ENCODE assay signal across 28 mouse cellular contexts in genomic region chrX:137167658-137168057, GRCm38 (mm10). TPM values are rescaled to one million over a fixed set of nuclear protein-coding genes. Genes with fewer than 3 reads are reported as not detected.
DNase-seq lines count a peak whose midpoint lies in the region; TF ChIP-seq lines count a peak whose summit lies in the region.
"Had no signal": no experiment of that assay in that cellular context is flagged by ENCODE, and none has a peak within 500 bp of the region (broad histone marks: within the 10 kb centered on the region; RNA-seq: fewer than 3 reads in every experiment).

No protein-coding gene starts in this region.

- DNase-seq in 3134 (ENCODE audit: extremely low read depth, insufficient read length, low spot score) (peak; percentile 36), 416B (ENCODE audit: low read depth) (peak; percentile 83), MEL (ENCODE audit: low read depth, low spot score) (peak; percentile 40)
- no peak for DNase-seq in layer of hippocampus, adult 11-12 months (ENCODE audit: low spot score)
- DNase-seq in c-Kit-positive CD71-positive TER-119-positive erythroid progenitor cells, embryonic 14.5 days (ENCODE audit: low spot score): no peak
- no peak for DNase-seq in left cerebral cortex, adult 11 months (ENCODE audit: low spot score)
- DNase-seq: adrenal gland, adult 8-10 months; adrenal gland, postnatal 14 days; adrenal gland, postnatal 36 days; cerebellum, adult 11 months; cerebellum, adult 18-20 months; cerebellum, adult 8-10 months; cerebellum, adult 9-11 months; cerebellum, postnatal 25 days; forebrain, postnatal 0 days had no signal

- peak overlapping the region; percentile 45; the same call in 1 of the 2 replicates for H3K27ac ChIP-seq in MEL (ENCODE audit: control insufficient read depth, low read depth, low read length)
- H3K27ac ChIP-seq: embryonic facial prominence, embryonic 10.5 days; embryonic facial prominence, embryonic 12.5 days; forebrain, embryonic 13.5 days; forebrain, embryonic 15.5 days had no signal

- peaks cover 0 to 31% of the 10 kb centered on the region in 2 experiments; a peak in 2 of 4 replicates for H3K36me3 ChIP-seq in MEL (ENCODE audit: control insufficient read depth in 1 of 2, insufficient read depth in 2 of 2, low read length in 2 of 2)
- no peaks in the 10 kb centered on the region for H3K36me3 ChIP-seq in myocyte (ENCODE audit: control insufficient read depth, insufficient read depth)
- H3K36me3 ChIP-seq: embryonic facial prominence, embryonic 10.5 days; embryonic facial prominence, embryonic 12.5 days; forebrain, embryonic 15.5 days; G1E had no signal

- peak overlapping the region; percentile 41 for H3K4me2 ChIP-seq in myocyte (ENCODE audit: low read depth)
- H3K4me2 ChIP-seq: embryonic facial prominence, embryonic 12.5 days; forebrain, embryonic 13.5 days; forebrain, embryonic 15.5 days had no signal

- H3K4me1 ChIP-seq in MEL (ENCODE audit: control insufficient read depth in 1 of 2, insufficient read depth in 2 of 2, low read length in 2 of 2): peaks cover 5 to 49% of the 10 kb centered on the region in 2 experiments
- H3K4me1 ChIP-seq: embryonic facial prominence, embryonic 10.5 days; embryonic facial prominence, embryonic 12.5 days; forebrain, embryonic 13.5 days; forebrain, embryonic 15.5 days had no signal

- H3K9me3 ChIP-seq in MEL (replicated peaks; ENCODE audit: insufficient read depth, low read length): no peaks in the 10 kb centered on the region
- H3K9me3 ChIP-seq: embryonic facial prominence, embryonic 10.5 days; embryonic facial prominence, embryonic 12.5 days; forebrain, embryonic 13.5 days; forebrain, embryonic 15.5 days; G1E had no signal

- no peak overlapping the region for H3K9ac ChIP-seq in MEL (ENCODE audit: control insufficient read depth, low read depth, low read length, poor library complexity, severe bottlenecking)
- H3K9ac ChIP-seq: embryonic facial prominence, embryonic 12.5 days; forebrain, embryonic 13.5 days; forebrain, embryonic 15.5 days; forebrain, postnatal 0 days had no signal

- no peak for TF ChIP-seq EP300 in MEL (IDR thresholded peaks at IDR 0.05; ENCODE audit: low read depth in 1 of 2, low read length in 2 of 2)

- H3ac ChIP-seq in myocyte (ENCODE audit: control insufficient read depth, insufficient read length): no peak overlapping the region

- no peaks in the 10 kb centered on the region for H3K27me3 ChIP-seq in MEL (ENCODE audit: control insufficient read depth in 1 of 2, insufficient read depth in 2 of 2, low read length in 2 of 2)
- no peaks in the 10 kb centered on the region for H3K27me3 ChIP-seq in myocyte (ENCODE audit: control insufficient read depth, insufficient read depth, insufficient read length)
- H3K27me3 ChIP-seq: CH12.LX; embryonic facial prominence, embryonic 12.5 days; forebrain, embryonic 13.5 days; forebrain, embryonic 15.5 days had no signal

- TF ChIP-seq POLR2A in MEL (IDR thresholded peaks at IDR 0.05; ENCODE audit: control insufficient read depth in 1 of 2, insufficient read depth in 1 of 2, low read depth in 1 of 2, low read length in 2 of 2, poor library complexity in 1 of 2) (no peak), myocyte (IDR thresholded peaks at IDR 0.05; ENCODE audit: insufficient read length, low read depth) (no peak)

- no peak overlapping the region for H3K4me3 ChIP-seq in MEL (ENCODE audit: control insufficient read depth in 1 of 2, insufficient read depth in 1 of 2, low read depth in 2 of 2, low read length in 2 of 2)
- no peak overlapping the region for H3K4me3 ChIP-seq in myocyte
- H3K4me3 ChIP-seq: embryonic facial prominence, embryonic 10.5 days; embryonic facial prominence, embryonic 12.5 days; forebrain, embryonic 13.5 days; forebrain, embryonic 15.5 days had no signal

- no peak for TF ChIP-seq RAD21 in MEL (IDR thresholded peaks at IDR 0.05; ENCODE audit: low read depth, low read length)

- H3K79me2 ChIP-seq in MEL (ENCODE audit: control insufficient read depth, insufficient read depth, low read length, poor library complexity): no peaks in the 10 kb centered on the region
- H3K79me2 ChIP-seq in myocyte (ENCODE audit: control insufficient read depth, insufficient read depth): no peaks in the 10 kb centered on the region

- no peak for TF ChIP-seq CTCF in MEL (IDR thresholded peaks at IDR 0.05 in 2 of 3, conservative IDR thresholded peaks at IDR 0.05 in 1 of 3; ENCODE audit: control insufficient read depth in 1 of 3, insufficient read depth in 1 of 3, low read depth in 2 of 3, low read length in 3 of 3, poor library complexity in 1 of 3, severe bottlenecking in 1 of 3)

TF ChIP-seq in MEL, 35 proteins besides CTCF, POLR2A, EP300 and RAD21:
- TF ChIP-seq ZKSCAN1 (IDR thresholded peaks at IDR 0.05; ENCODE audit: low read depth, low read length) (no peak), MYB (IDR thresholded peaks at IDR 0.05; ENCODE audit: low read depth, low read length) (no peak), MEF2A (IDR thresholded peaks at IDR 0.05; ENCODE audit: extremely low read depth, insufficient replicate concordance, low read depth, low read length, poor library complexity, severe bottlenecking) (no peak), CHD1 (IDR thresholded peaks at IDR 0.05; ENCODE audit: low read depth, low read length) (no peak), ETS1 (IDR thresholded peaks at IDR 0.05; ENCODE audit: low read depth, low read length) (no peak), MAZ (IDR thresholded peaks at IDR 0.05; ENCODE audit: low read depth, low read length) (no peak), HCFC1 (IDR thresholded peaks at IDR 0.05; ENCODE audit: low read depth, low read length) (no peak), ZNF384 (IDR thresholded peaks at IDR 0.05; ENCODE audit: low read depth, low read length) (no peak), MAX (IDR thresholded peaks at IDR 0.05; ENCODE audit: low read length) (peak; percentile 92), GATA1 (IDR thresholded peaks at IDR 0.05; ENCODE audit: low read depth, low read length) (peak; percentile 53), USF1 (IDR thresholded peaks at IDR 0.05; ENCODE audit: low read depth, low read length) (peak; percentile 73), MYC (IDR thresholded peaks at IDR 0.05; ENCODE audit: low read depth, low read length) (peak; percentile 85), CHD2 (IDR thresholded peaks at IDR 0.05; ENCODE audit: low read length) (no peak), NELFE (IDR thresholded peaks at IDR 0.05; ENCODE audit: low read depth, low read length) (no peak), TBP (IDR thresholded peaks at IDR 0.05; ENCODE audit: low read depth, low read length) (no peak), RCOR1 (IDR thresholded peaks at IDR 0.05; ENCODE audit: low read depth, low read length) (no peak)
TF ChIP-seq in MEL: peak in this region for 4.

TF ChIP-seq in myocyte, 11 proteins besides CTCF, POLR2A, EP300 and RAD21:
- TF ChIP-seq TCF3 (IDR thresholded peaks at IDR 0.05; ENCODE audit: insufficient read length, low read depth) (no peak), USF1 (IDR thresholded peaks at IDR 0.05; ENCODE audit: low read depth) (peak; percentile 93), MYOG (IDR thresholded peaks at IDR 0.05; ENCODE audit: control insufficient read depth in 1 of 3, insufficient read depth in 1 of 3, insufficient read length in 2 of 3, low read depth in 2 of 3) (no peak), MAX (IDR thresholded peaks at IDR 0.05; ENCODE audit: low read depth) (peak; percentile 56)

RNA-seq across cellular contexts. Expression of gene Esx1, which starts 45.8 kb away (rescaled TPM):
- not detected in 2 replicates for total RNA-seq in MEL (2012; rRNA removed)
- polyA plus RNA-seq in MEL (2012; ENCODE audit: insufficient read depth in 1 of 2, insufficient read length in 2 of 2, low read depth in 1 of 2, low replicate concordance in 2 of 2, missing spikeins in 1 of 2): not detected
- polyA plus RNA-seq in myocyte (2012; fragmentation: generic; extraction: Trizol): not detected
- total RNA-seq: adrenal gland, adult 18-20 months; adrenal gland, adult 8-10 months; adrenal gland, postnatal 14 days; adrenal gland, postnatal 36 days; forebrain, postnatal 0 days; G1E had no signal
- polyA plus RNA-seq: activated CD4-positive, CD25-positive, alpha-beta regulatory T cell, adult 4 months; CD4-positive, CD25-positive, alpha-beta regulatory T cell, adult 4 months; cortical plate, adult 2 months; embryonic facial prominence, embryonic 10.5 days; embryonic facial prominence, embryonic 12.5 days; embryonic facial prominence, embryonic 14.5 days; forebrain, embryonic 11.5 days; forebrain, embryonic 13.5 days; forebrain, embryonic 15.5 days; forebrain, postnatal 0 days; G1E had no signal

Comparison
In these comparisons a context has a peak if more than half of its experiments do, and no peak if none do; other contexts are left out.
1. DNase-seq: peak in 3134 (single experiment), 416B (single experiment) and MEL (single experiment); none in layer of hippocampus, adult 11-12 months (single experiment), c-Kit-positive CD71-positive TER-119-positive erythroid progenitor cells, embryonic 14.5 days (single experiment) and left cerebral cortex, adult 11 months (single experiment).